Mouse (Mus musculus) forebrain, embryonic 10.5 days (tissue): ENCODE measurements around the gene Gm15130. TPM values are rescaled to one million over a fixed set of nuclear protein-coding genes. Genes with fewer than 3 reads are reported as not detected.

ENCODE experiments used
- DNase-seq: peaks from one replicate; pipeline ENCODE4 v3.0.0-alpha.2; 2017; ENCODE audit warnings: low spot score; ENCODE audit errors: extremely low spot score
- H3K27ac ChIP-seq: fragments of 300-500 bp; sonication (generic); 2 replicates; pipeline ENCODE4 v1.5.1; 2016; ENCODE audit warnings: mild to moderate bottlenecking
- H3K27me3 ChIP-seq: fragments of 300-500 bp; sonication (generic); 2 replicates; pipeline ENCODE4 v1.6.1; 2016; ENCODE audit warnings: mild to moderate bottlenecking; ENCODE audit not compliant: poor library complexity, severe bottlenecking
- H3K36me3 ChIP-seq: fragments of 300-500 bp; sonication (generic); replicated peaks from 2 replicates; pipeline ENCODE4 v1.6.1; 2016; ENCODE audit warnings: mild to moderate bottlenecking, moderate library complexity
- H3K4me1 ChIP-seq: fragments of 300-500 bp; sonication (generic); 2 replicates; pipeline ENCODE4 v1.6.1; 2016
- H3K4me3 ChIP-seq: fragments of 300-500 bp; sonication (generic); 2 replicates; pipeline ENCODE4 v1.5.1; 2016; ENCODE audit warnings: mild to moderate bottlenecking, moderate library complexity
- H3K9me3 ChIP-seq: fragments of 300-500 bp; sonication (generic); 2 replicates; pipeline ENCODE4 v1.6.1; 2016; ENCODE audit warnings: mild to moderate bottlenecking, moderate library complexity
- WGBS: fragments of 180-500 bp; shearing (Covaris S2); methylation state at CpG from one replicate; pipeline ENCODE4 v1.1.7; 2016; 5-methylcytosine and 5-hydroxymethylcytosine counted together
- polyA plus RNA-seq: library from polyadenylated mRNA; unstranded; fragments of >200 nt; fragmentation: Nextera tagmentation; extraction: Ambion mirVana; gene quantifications from 2 replicates; pipeline ENCODE4 v1.2.1, GENCODE M21; 2016

The Gm15130 gene
- not detected in 2 replicates for polyA plus RNA-seq

- Histone ChIP-seq H3K27me3 (no peaks in the 10 kb centered on the region), H3K27ac (no peak within 1 kb of the TSS), H3K9me3 (no peaks in the 10 kb centered on the region), H3K4me1 (no peaks in the 10 kb centered on the region), H3K36me3 (no peaks in the 10 kb centered on the region), H3K4me3 (no peak within 1 kb of the TSS)
- 88% methylated on average over 2 of the region's 2 CpGs for WGBS
- DNase-seq, result no peak
Observed at GRCm38 (mm10) chr2:111152836-111153235, at the start of gene Gm15130. Gm15130 (minus strand) TSS chr2:111152936.

- no peak for DNase-seq
- Histone ChIP-seq H3K27ac (no peak overlapping the region), H3K9me3 (no peaks in the 10 kb centered on the region), H3K4me3 (no peak overlapping the region), H3K4me1 (no peaks in the 10 kb centered on the region), H3K27me3 (no peaks in the 10 kb centered on the region), H3K36me3 (no peaks in the 10 kb centered on the region)
- 92% methylated on average over 11 of the region's 11 CpGs for WGBS
Observed at GRCm38 (mm10) chr2:111182068-111182467, 29.3 kb upstream of the Gm15130 start.

- H3K4me3 ChIP-seq, result no peak overlapping the region
- H3K27ac ChIP-seq, result no peak overlapping the region
- no peak for DNase-seq
- H3K9me3 ChIP-seq, result no peaks in the 10 kb centered on the region
- 70% methylated on average over 5 of the region's 5 CpGs for WGBS
- no peaks in the 10 kb centered on the region for H3K27me3 ChIP-seq
- no peaks in the 10 kb centered on the region for H3K36me3 ChIP-seq
- no peaks in the 10 kb centered on the region for H3K4me1 ChIP-seq
Observed at GRCm38 (mm10) chr2:111135739-111136138, 17.0 kb downstream of the Gm15130 start.

DNA sequence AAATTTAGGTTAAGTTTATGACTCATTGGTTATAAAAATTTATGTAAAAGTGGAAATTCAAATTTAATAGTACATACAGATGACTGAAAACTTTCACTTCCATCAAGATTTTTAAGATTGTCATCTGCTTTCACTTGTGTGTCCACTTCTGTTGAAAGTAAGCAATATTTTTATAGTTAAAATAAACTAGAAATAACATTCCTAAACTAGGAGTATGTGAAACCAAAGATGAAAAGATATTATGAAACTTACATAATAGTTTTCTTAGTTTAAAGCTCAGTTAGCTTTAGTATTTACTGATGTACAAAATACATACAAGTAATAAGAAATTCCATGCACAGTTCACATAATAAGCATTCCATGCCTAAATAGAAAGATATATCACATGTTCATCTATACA is 46.9 kb downstream of the Gm15130 start, which contains the start of gene Gm13941:
Gene Gm13941 (minus strand): TSS at position 101 of the 400 bp plus-strand sequence.
- DNase-seq, result no peak
- H3K4me1 ChIP-seq, result no peaks in the 10 kb centered on the region
- no peak within 1 kb of the TSS for H3K27ac ChIP-seq

More for the DNA sequence above, 46.9 kb downstream of the Gm15130 start, which contains the start of gene Gm13941:
- Histone ChIP-seq H3K36me3 (no peaks in the 10 kb centered on the region), H3K4me3 (no peak within 1 kb of the TSS), H3K9me3 (no peaks in the 10 kb centered on the region), H3K27me3 (no peaks in the 10 kb centered on the region)

Other genes starting within 250 kb of the Gm15130 start
- gene Ano3, start 202.0 kb downstream of the Gm15130 start, polyA plus RNA-seq, result 0.82 and 0.94 TPM in 2 replicates
- not detected in 2 replicates for gene Gm13941, start 47.0 kb downstream of the Gm15130 start, polyA plus RNA-seq
- not detected in 2 replicates for gene 4930430A15Rik, start 76.7 kb upstream of the Gm15130 start, polyA plus RNA-seq
- not detected in 2 replicates for gene Olfr1275, start 82.3 kb upstream of the Gm15130 start, polyA plus RNA-seq
- not detected in 2 replicates for gene Olfr1276, start 101.6 kb upstream of the Gm15130 start, polyA plus RNA-seq
- gene Olfr1277, start 121.2 kb upstream of the Gm15130 start, polyA plus RNA-seq, result not detected in 2 replicates
- gene Olfr1278, start 137.2 kb upstream of the Gm15130 start, polyA plus RNA-seq, result not detected in 2 replicates
- 0.04 TPM in 1 of 2 replicates, not detected in the other for gene Olfr1279, start 147.7 kb upstream of the Gm15130 start, polyA plus RNA-seq
- not detected in 2 replicates for gene Olfr1280, start 161.1 kb upstream of the Gm15130 start, polyA plus RNA-seq
- not detected in 2 replicates for gene Olfr1281, start 173.6 kb upstream of the Gm15130 start, polyA plus RNA-seq
- gene Olfr1282, start 183.1 kb upstream of the Gm15130 start, polyA plus RNA-seq, result not detected in 2 replicates
- not detected in 2 replicates for gene Olfr1283, start 213.9 kb upstream of the Gm15130 start, polyA plus RNA-seq
- not detected in 2 replicates for gene Olfr1284, start 222.6 kb upstream of the Gm15130 start, polyA plus RNA-seq